Mouse (Mus musculus): ENCODE results near the gene Clca3a2. TPM values are rescaled to one million over a fixed set of nuclear protein-coding genes. Genes with fewer than 3 reads are reported as not detected.
"Not testable (repeated sequence)": the region's sequence is repeated elsewhere in the genome, so short reads cannot be mapped to it uniquely, and the experiment has no call there.

Gene Clca3a2
- total and polyA plus RNA-seq, 3 experiments = 0.16 to 0.29 TPM; not detected in 1

GRCm38 (mm10) chr3:144785181-144786148 is 33.8 kb downstream of the Clca3a2 start:
- DNase-seq = no peak
- H3K4me1 ChIP-seq (ENCODE audit: control insufficient read depth, insufficient read depth, low read length) = no peaks in the 10 kb centered on the region
- H3K27ac ChIP-seq = no peak overlapping the region
- H3K79me2 ChIP-seq (replicated peaks; ENCODE audit: control insufficient read depth, insufficient read depth, low read length) = no peaks in the 10 kb centered on the region
- no peaks in the 10 kb centered on the region for H3K27me3 ChIP-seq (ENCODE audit: control insufficient read depth, insufficient read depth, low read length)
- intact Hi-C loops (cut with DNase I) = loop anchor here (2.0 kb wide), 1 partner anchor 65 kb away; the partner anchor contains the start of gene Sh3glb1
- 77% methylated on average over 11 of the region's 11 CpGs for WGBS
- no peak overlapping the region for H3K4me3 ChIP-seq
- TF ChIP-seq POLR2A (IDR thresholded peaks at IDR 0.05; ENCODE audit: insufficient read depth, low read depth, low read length) = no peak
- TF ChIP-seq EP300 (IDR thresholded peaks at IDR 0.05; ENCODE audit: insufficient read depth, low read depth, low read length) = no peak
- TF ChIP-seq CTCF (IDR thresholded peaks at IDR 0.05) = no peak
- no peak overlapping the region for H3K9ac ChIP-seq (ENCODE audit: low read depth, low read length)
- no peaks in the 10 kb centered on the region for H3K36me3 ChIP-seq (ENCODE audit: control insufficient read depth, insufficient read depth, low read length)

GRCm38 (mm10) chr3:144765161-144765560 is 54.1 kb downstream of the Clca3a2 start:
- Histone ChIP-seq H3K27me3 (ENCODE audit: control insufficient read depth, insufficient read depth, low read length) (no peaks in the 10 kb centered on the region), H3K4me3 (no peak overlapping the region), H3K4me1 (ENCODE audit: control insufficient read depth, insufficient read depth, low read length) (peaks cover 1% of the 10 kb centered on the region; the same call in 1 of the 2 replicates), H3K27ac (no peak overlapping the region), H3K79me2 (replicated peaks; ENCODE audit: control insufficient read depth, insufficient read depth, low read length) (no peaks in the 10 kb centered on the region), H3K9ac (ENCODE audit: low read depth, low read length) (no peak overlapping the region), H3K36me3 (ENCODE audit: control insufficient read depth, insufficient read depth, low read length) (no peaks in the 10 kb centered on the region)
- TF ChIP-seq POLR2A (IDR thresholded peaks at IDR 0.05; ENCODE audit: insufficient read depth, low read depth, low read length) = no peak
- TF ChIP-seq EP300 (IDR thresholded peaks at IDR 0.05; ENCODE audit: insufficient read depth, low read depth, low read length) = no peak
- no peak for TF ChIP-seq CTCF (IDR thresholded peaks at IDR 0.05)
- 82% methylated on average over 4 of the region's 4 CpGs for WGBS
- intact Hi-C loops (cut with DNase I) = no loop called here
- DNase-seq = no peak

GRCm38 (mm10) chr3:144761454-144761853 is 57.8 kb downstream of the Clca3a2 start:
- Histone ChIP-seq H3K4me3 (no peak overlapping the region), H3K27me3 (ENCODE audit: control insufficient read depth, insufficient read depth, low read length) (no peaks in the 10 kb centered on the region), H3K9ac (ENCODE audit: low read depth, low read length) (no peak overlapping the region), H3K4me1 (ENCODE audit: control insufficient read depth, insufficient read depth, low read length) (peaks cover 1% of the 10 kb centered on the region; the same call in 1 of the 2 replicates), H3K36me3 (ENCODE audit: control insufficient read depth, insufficient read depth, low read length) (no peaks in the 10 kb centered on the region), H3K79me2 (replicated peaks; ENCODE audit: control insufficient read depth, insufficient read depth, low read length) (no peaks in the 10 kb centered on the region), H3K27ac (no peak overlapping the region)
- 29% methylated on average over 6 of the region's 6 CpGs for WGBS
- intact Hi-C loops (cut with DNase I) = no loop called here
- TF ChIP-seq EP300 (IDR thresholded peaks at IDR 0.05; ENCODE audit: insufficient read depth, low read depth, low read length) = no peak
- TF ChIP-seq CTCF (IDR thresholded peaks at IDR 0.05) = no peak
- TF ChIP-seq POLR2A (IDR thresholded peaks at IDR 0.05; ENCODE audit: insufficient read depth, low read depth, low read length) = no peak
- DNase-seq = no peak

GRCm38 (mm10) chr3:144760592-144761309 is 58.5 kb downstream of the Clca3a2 start, which contains the start of gene Clca3a1:
Gene Clca3a1 (minus strand): TSS chr3:144760977.
- no peak within 1 kb of the TSS for H3K9ac ChIP-seq (ENCODE audit: low read depth, low read length)
- intact Hi-C loops (cut with DNase I) = no loop called here
- H3K36me3 ChIP-seq (ENCODE audit: control insufficient read depth, insufficient read depth, low read length) = no peaks in the 10 kb centered on the region
- no peaks in the 10 kb centered on the region for H3K79me2 ChIP-seq (replicated peaks; ENCODE audit: control insufficient read depth, insufficient read depth, low read length)
- no peak for DNase-seq
- WGBS = 29% methylated on average over 11 of the region's 11 CpGs
- no peak for TF ChIP-seq POLR2A (IDR thresholded peaks at IDR 0.05; ENCODE audit: insufficient read depth, low read depth, low read length)
- TF ChIP-seq EP300 (IDR thresholded peaks at IDR 0.05; ENCODE audit: insufficient read depth, low read depth, low read length) = no peak
- TF ChIP-seq CTCF (IDR thresholded peaks at IDR 0.05) = no peak
- H3K27me3 ChIP-seq (ENCODE audit: control insufficient read depth, insufficient read depth, low read length) = no peaks in the 10 kb centered on the region
- H3K4me3 ChIP-seq = no peak within 1 kb of the TSS
- peaks cover 1% of the 10 kb centered on the region; the same call in 1 of the 2 replicates for H3K4me1 ChIP-seq (ENCODE audit: control insufficient read depth, insufficient read depth, low read length)
- H3K27ac ChIP-seq = no peak within 1 kb of the TSS

- Histone ChIP-seq H3K4me3 (no peak overlapping the region), H3K27ac (no peak overlapping the region), H3K27me3 (ENCODE audit: control insufficient read depth, insufficient read depth, low read length) (no peaks in the 10 kb centered on the region), H3K36me3 (ENCODE audit: control insufficient read depth, insufficient read depth, low read length) (no peaks in the 10 kb centered on the region), H3K79me2 (replicated peaks; ENCODE audit: control insufficient read depth, insufficient read depth, low read length) (no peaks in the 10 kb centered on the region), H3K4me1 (ENCODE audit: control insufficient read depth, insufficient read depth, low read length) (peaks cover 1% of the 10 kb centered on the region; the same call in 1 of the 2 replicates), H3K9ac (ENCODE audit: low read depth, low read length) (no peak overlapping the region)
- 51% methylated on average over 3 of the region's 3 CpGs for WGBS
- no peak for DNase-seq
- intact Hi-C loops (cut with DNase I) = loop anchor here (10.0 kb wide), 1 partner anchor 55 kb away; the partner anchor contains the start of gene Clca3a2
- no peak for TF ChIP-seq POLR2A (IDR thresholded peaks at IDR 0.05; ENCODE audit: insufficient read depth, low read depth, low read length)
- no peak for TF ChIP-seq CTCF (IDR thresholded peaks at IDR 0.05)
- TF ChIP-seq EP300 (IDR thresholded peaks at IDR 0.05; ENCODE audit: insufficient read depth, low read depth, low read length) = no peak
Observed at GRCm38 (mm10) chr3:144759719-144760118, 59.6 kb downstream of the Clca3a2 start.

GRCm38 (mm10) chr3:144756103-144756502 is 63.2 kb downstream of the Clca3a2 start:
- not testable (repeated sequence) for H3K27ac ChIP-seq; H3K9ac ChIP-seq (ENCODE audit: low read depth, low read length); DNase-seq; H3K79me2 ChIP-seq (replicated peaks; ENCODE audit: control insufficient read depth, insufficient read depth, low read length); H3K36me3 ChIP-seq (ENCODE audit: control insufficient read depth, insufficient read depth, low read length); H3K4me1 ChIP-seq (ENCODE audit: control insufficient read depth, insufficient read depth, low read length); H3K27me3 ChIP-seq (ENCODE audit: control insufficient read depth, insufficient read depth, low read length); H3K4me3 ChIP-seq
- 69% methylated on average over 8 of the region's 8 CpGs for WGBS
- intact Hi-C loops (cut with DNase I) = loop anchor here (10.0 kb wide), 1 partner anchor 59 kb away; the partner anchor contains the start of gene Clca3a2
